In the genomic region with DNA sequence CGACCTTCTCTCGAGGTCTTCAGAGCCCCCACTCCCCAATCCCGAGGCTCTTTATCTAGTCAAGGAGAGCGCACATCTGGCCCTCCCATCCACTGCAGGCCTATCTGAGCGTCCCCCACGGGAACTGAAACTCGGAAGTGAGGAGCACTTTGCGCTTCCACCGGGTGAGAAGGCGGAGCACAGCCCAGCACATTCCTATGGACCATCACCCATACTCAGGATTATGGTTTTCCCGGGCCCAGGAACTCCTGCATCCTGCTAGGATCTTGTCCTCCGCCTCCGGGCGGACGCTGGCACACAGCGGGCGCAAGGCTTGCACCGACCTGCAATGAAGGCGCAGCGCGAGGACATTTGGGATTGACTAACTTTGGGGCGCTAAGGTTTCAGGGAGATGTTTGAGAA, we compare ENCODE assay signal across 8 mouse cellular contexts. TPM values are rescaled to one million over a fixed set of nuclear protein-coding genes. Genes with fewer than 3 reads are reported as not detected.
DNase-seq lines count a peak whose midpoint lies in the region; ATAC-seq and TF ChIP-seq lines count a peak whose summit lies in the region.

No protein-coding gene starts in this region.

- under 1% methylated on average over 22 of the region's 22 CpGs for WGBS in embryonic facial prominence, embryonic 14.5 days
- WGBS in hindbrain, postnatal 0 days = 3% methylated on average over 22 of the region's 22 CpGs

- peak in 1 of 2 experiments; percentile 28 for DNase-seq in layer of hippocampus, adult 2 months (ENCODE audit: low spot score in 2 of 2)
- DNase-seq in layer of hippocampus, adult 11-12 months (ENCODE audit: low spot score) = no peak
- peak; percentile 31 for DNase-seq in embryonic facial prominence, embryonic 14.5 days (ENCODE audit: low spot score)
- peak; percentile 28 for DNase-seq in hindbrain, postnatal 0 days (ENCODE audit: low spot score)
- DNase-seq in right cerebral cortex, postnatal 36 days (ENCODE audit: low spot score in 2 of 2) = no peak
- no peak for DNase-seq in frontal cortex, postnatal 25 days (ENCODE audit: low spot score in 2 of 2)
- DNase-seq in adipocyte (ENCODE audit: low spot score) = no peak

- peak overlapping the region; percentile 5; the same call in 1 of the 2 replicates for H3K9ac ChIP-seq in embryonic facial prominence, embryonic 14.5 days (ENCODE audit: low read depth, low read length)
- peak overlapping the region; percentile 37; the same call in 1 of the 2 replicates for H3K9ac ChIP-seq in hindbrain, postnatal 0 days (replicated peaks; ENCODE audit: low read length)

- H3K4me2 ChIP-seq in embryonic facial prominence, embryonic 14.5 days (ENCODE audit: low read depth, low read length) = peak overlapping the region; percentile 100
- H3K4me2 ChIP-seq in hindbrain, postnatal 0 days (ENCODE audit: low read depth, low read length) = peak overlapping the region; percentile 96

- peaks cover 30% of the 10 kb centered on the region for H3K27me3 ChIP-seq in embryonic facial prominence, embryonic 14.5 days (replicated peaks; ENCODE audit: control insufficient read depth, insufficient read depth, low read length)
- peaks cover 7% of the 10 kb centered on the region; the same call in 1 of the 2 replicates for H3K27me3 ChIP-seq in hindbrain, postnatal 0 days (ENCODE audit: insufficient read depth, low read length)

- peak; percentile 9 for ATAC-seq in embryonic facial prominence, embryonic 14.5 days (ENCODE audit: low read depth)
- peak; percentile 21 for ATAC-seq in hindbrain, postnatal 0 days
- ATAC-seq in megakaryocyte progenitor cell, adult 5-6 weeks (replicated peaks; ENCODE audit: poor library complexity) = peak; percentile 44

- TF ChIP-seq CTCF in layer of hippocampus, adult 2 months (conservative IDR thresholded peaks at IDR 0.05) = no peak
- no peak for TF ChIP-seq CTCF in hindbrain, postnatal 0 days (IDR thresholded peaks at IDR 0.05; ENCODE audit: low read depth)

- H3K4me1 ChIP-seq in embryonic facial prominence, embryonic 14.5 days (ENCODE audit: control insufficient read depth, insufficient read depth, low read length) = peaks cover 9% of the 10 kb centered on the region
- peaks cover 8% of the 10 kb centered on the region for H3K4me1 ChIP-seq in hindbrain, postnatal 0 days (ENCODE audit: insufficient read depth, low read length)

- H3K27ac ChIP-seq in layer of hippocampus, adult 2 months = peak overlapping the region; percentile 82
- peak overlapping the region; percentile 9; the same call in 1 of the 2 replicates for H3K27ac ChIP-seq in embryonic facial prominence, embryonic 14.5 days (replicated peaks; ENCODE audit: low read depth, low read length)
- peak overlapping the region; percentile 66 for H3K27ac ChIP-seq in hindbrain, postnatal 0 days

- no peaks in the 10 kb centered on the region for H3K36me3 ChIP-seq in embryonic facial prominence, embryonic 14.5 days (ENCODE audit: control insufficient read depth, insufficient read depth, low read length)
- no peaks in the 10 kb centered on the region for H3K36me3 ChIP-seq in hindbrain, postnatal 0 days (ENCODE audit: insufficient read depth, low read length)

- peak overlapping the region; percentile 66 for H3K4me3 ChIP-seq in layer of hippocampus, adult 2 months
- H3K4me3 ChIP-seq in embryonic facial prominence, embryonic 14.5 days (ENCODE audit: low read depth, low read length) = peak overlapping the region; percentile 72
- H3K4me3 ChIP-seq in hindbrain, postnatal 0 days (ENCODE audit: low read length) = peak overlapping the region; percentile 76

- no peaks in the 10 kb centered on the region for H3K9me3 ChIP-seq in embryonic facial prominence, embryonic 14.5 days (ENCODE audit: control insufficient read depth, low read length)
- no peaks in the 10 kb centered on the region for H3K9me3 ChIP-seq in hindbrain, postnatal 0 days (ENCODE audit: low read length)

RNA-seq across cellular contexts. Expression of gene Cyp46a1, which starts 0.7 kb away (rescaled TPM):
- total RNA-seq in layer of hippocampus, adult 2 months (2021) = 100 to 1,000 TPM; 169 TPM
- polyA plus RNA-seq in embryonic facial prominence, embryonic 14.5 days (2014; fragmentation: Nextera tagmentation; extraction: Ambion mirVana) = 5.8 and 8.5 TPM in 2 replicates
- 36.3 and 39.8 TPM in 2 replicates for total RNA-seq in hindbrain, postnatal 0 days (2014; rRNA removed)
- polyA plus RNA-seq in hindbrain, postnatal 0 days (2015; fragmentation: Nextera tagmentation; extraction: Ambion mirVana) = 46.2 and 49.7 TPM in 2 replicates
- total RNA-seq in megakaryocyte progenitor cell, adult 5-6 weeks (2015) = 0.10 and 0.51 TPM in 2 replicates
- total RNA-seq in megakaryocyte progenitor cell, adult 5-6 weeks (2017) = not detected in 2 replicates

RNA-seq across cellular contexts. Expression of gene Hhipl1, which starts 27.4 kb away (rescaled TPM):
- total RNA-seq in layer of hippocampus, adult 2 months (2021) = 1 to 10 TPM; 5.1 to 6.4 TPM
- polyA plus RNA-seq in embryonic facial prominence, embryonic 14.5 days (2014; fragmentation: Nextera tagmentation; extraction: Ambion mirVana) = 0.58 and 0.64 TPM in 2 replicates
- 10.2 and 10.8 TPM in 2 replicates for total RNA-seq in hindbrain, postnatal 0 days (2014; rRNA removed)
- polyA plus RNA-seq in hindbrain, postnatal 0 days (2015; fragmentation: Nextera tagmentation; extraction: Ambion mirVana) = 2.8 and 3.2 TPM in 2 replicates
- total RNA-seq in megakaryocyte progenitor cell, adult 5-6 weeks (2015) = not detected in 2 replicates
- total RNA-seq in megakaryocyte progenitor cell, adult 5-6 weeks (2017) = not detected in 2 replicates

RNA-seq across cellular contexts. Expression of gene Eml1, which starts 37.3 kb away (rescaled TPM):
- 10 to 100 TPM; 46.6 to 47.4 TPM for total RNA-seq in layer of hippocampus, adult 2 months (2021)
- 62.3 and 62.8 TPM in 2 replicates for polyA plus RNA-seq in embryonic facial prominence, embryonic 14.5 days (2014; fragmentation: Nextera tagmentation; extraction: Ambion mirVana)
- 45.8 and 55.2 TPM in 2 replicates for total RNA-seq in hindbrain, postnatal 0 days (2014; rRNA removed)
- 41.2 and 42.1 TPM in 2 replicates for polyA plus RNA-seq in hindbrain, postnatal 0 days (2015; fragmentation: Nextera tagmentation; extraction: Ambion mirVana)
- total RNA-seq in megakaryocyte progenitor cell, adult 5-6 weeks (2015) = 0.07 TPM in 1 of 2 replicates, not detected in the other
- total RNA-seq in megakaryocyte progenitor cell, adult 5-6 weeks (2017) = not detected in 2 replicates

RNA-seq across cellular contexts. Expression of gene Ccdc85c, which starts 58.3 kb away (rescaled TPM):
- total RNA-seq in layer of hippocampus, adult 2 months (2021) = 10 to 100 TPM; 68.4 to 68.5 TPM
- polyA plus RNA-seq in embryonic facial prominence, embryonic 14.5 days (2014; fragmentation: Nextera tagmentation; extraction: Ambion mirVana) = 4.2 and 4.7 TPM in 2 replicates
- total RNA-seq in hindbrain, postnatal 0 days (2014; rRNA removed) = 86.3 and 94.7 TPM in 2 replicates
- polyA plus RNA-seq in hindbrain, postnatal 0 days (2015; fragmentation: Nextera tagmentation; extraction: Ambion mirVana) = 16.9 and 17.0 TPM in 2 replicates
- 0.39 and 0.64 TPM in 2 replicates for total RNA-seq in megakaryocyte progenitor cell, adult 5-6 weeks (2015)
- total RNA-seq in megakaryocyte progenitor cell, adult 5-6 weeks (2017) = 0.46 and 1.6 TPM in 2 replicates

Comparison
In these comparisons a context has a peak if more than half of its experiments do, and no peak if none do; other contexts are left out.
1. DNase-seq: peak in embryonic facial prominence, embryonic 14.5 days (single experiment) and hindbrain, postnatal 0 days (single experiment); none in layer of hippocampus, adult 11-12 months (single experiment), right cerebral cortex, postnatal 36 days (0 of 2), frontal cortex, postnatal 25 days (0 of 2) and adipocyte (single experiment).
2. H3K27ac ChIP-seq: peak in every context shown above with its lines; median percentile 82 in layer of hippocampus, adult 2 months; 66 in hindbrain, postnatal 0 days; 9 in embryonic facial prominence, embryonic 14.5 days.
3. RNA of gene Cyp46a1, which starts 0.7 kb away (total RNA-seq): 169 TPM in layer of hippocampus, adult 2 months and 36.3 to 39.8 TPM in hindbrain, postnatal 0 days; 0.10 to 0.51 TPM in megakaryocyte progenitor cell, adult 5-6 weeks; every median in the first group is over 10 times any median in the second.
4. RNA of gene Hhipl1, which starts 27.4 kb away (total RNA-seq): 10.2 to 10.8 TPM in hindbrain, postnatal 0 days and 5.1 to 6.4 TPM in layer of hippocampus, adult 2 months; not detected in megakaryocyte progenitor cell, adult 5-6 weeks; every median in the first group is over 4 times any median in the second.
5. RNA of gene Eml1, which starts 37.3 kb away (total RNA-seq): 45.8 to 55.2 TPM in hindbrain, postnatal 0 days and 46.6 to 47.4 TPM in layer of hippocampus, adult 2 months; 0.07 TPM in megakaryocyte progenitor cell, adult 5-6 weeks; every median in the first group is over 10 times any median in the second.
6. Peak in every context shown above with its lines, with median percentiles within 50 percentile points of each other: H3K4me3 ChIP-seq and ATAC-seq.